Mouse (Mus musculus) heart, embryonic 16.5 days (tissue): ENCODE measurements around the gene Zp3. TPM values are rescaled to one million over a fixed set of nuclear protein-coding genes. Genes with fewer than 3 reads are reported as not detected.
A peak's percentile ranks its signal among the peaks of the same experiment; 100 is the strongest.

ENCODE experiments used
- ATAC-seq: fragments of 200-750 bp; cut with Nextera tagmentation; replicated peaks from 2 replicates; pipeline ENCODE4 v1.8.0; 2017; ENCODE audit warnings: moderate number of reproducible peaks; ENCODE audit not compliant: insufficient read depth, low FRiP score; ENCODE audit errors: extremely low read depth
- H3K27ac ChIP-seq: fragments of 300-500 bp; sonication (generic); 2 replicates; pipeline ENCODE4 v1.5.1; 2014; ENCODE audit warnings: mild to moderate bottlenecking, low read length, control low read depth, moderate library complexity
- H3K27me3 ChIP-seq: fragments of 300-500 bp; sonication (generic); 2 replicates; pipeline ENCODE4 v1.6.1; 2014; ENCODE audit warnings: low read length, mixed read lengths; ENCODE audit not compliant: control insufficient read depth, insufficient read depth
- H3K36me3 ChIP-seq: fragments of 300-500 bp; sonication (generic); 2 replicates; pipeline ENCODE4 v1.6.1; 2014; ENCODE audit not compliant: control insufficient read depth, insufficient read depth
- H3K4me1 ChIP-seq: fragments of 300-500 bp; sonication (generic); 2 replicates; pipeline ENCODE4 v1.6.1; 2014; ENCODE audit warnings: low read length, mixed read lengths; ENCODE audit not compliant: control insufficient read depth, insufficient read depth
- H3K4me2 ChIP-seq: fragments of 300-500 bp; sonication (generic); 2 replicates; pipeline ENCODE4 v1.6.1; 2014; ENCODE audit warnings: low read depth, mild to moderate bottlenecking, control low read depth, low read length
- H3K4me3 ChIP-seq: fragments of 300-500 bp; sonication (generic); 2 replicates; pipeline ENCODE4 v1.5.1; 2014; ENCODE audit warnings: mild to moderate bottlenecking, control low read depth, low read length
- H3K9ac ChIP-seq: fragments of 300-500 bp; sonication (generic); 2 replicates; pipeline ENCODE4 v1.6.1; 2014; ENCODE audit warnings: low read length, control low read depth
- H3K9me3 ChIP-seq: fragments of 300-500 bp; sonication (generic); replicated peaks from 2 replicates; pipeline ENCODE4 v1.6.1; 2016; ENCODE audit warnings: low read length; ENCODE audit not compliant: control insufficient read depth
- WGBS: fragments of 180-500 bp; shearing (Covaris S2); extraction: QIAGEN DNeasy Blood & Tissue Kit; methylation state at CpG from one replicate; pipeline ENCODE4 v1.1.7; 2014; 5-methylcytosine and 5-hydroxymethylcytosine counted together
- polyA plus RNA-seq: library from polyadenylated mRNA; unstranded; fragments of >200 nt; fragmentation: Nextera tagmentation; extraction: Ambion mirVana; gene quantifications from 2 replicates; pipeline ENCODE4 v1.2.1, GENCODE M21; 2015

Gene Zp3
- polyA plus RNA-seq, 1 experiment from 2014 or later, result not detected

DNA sequence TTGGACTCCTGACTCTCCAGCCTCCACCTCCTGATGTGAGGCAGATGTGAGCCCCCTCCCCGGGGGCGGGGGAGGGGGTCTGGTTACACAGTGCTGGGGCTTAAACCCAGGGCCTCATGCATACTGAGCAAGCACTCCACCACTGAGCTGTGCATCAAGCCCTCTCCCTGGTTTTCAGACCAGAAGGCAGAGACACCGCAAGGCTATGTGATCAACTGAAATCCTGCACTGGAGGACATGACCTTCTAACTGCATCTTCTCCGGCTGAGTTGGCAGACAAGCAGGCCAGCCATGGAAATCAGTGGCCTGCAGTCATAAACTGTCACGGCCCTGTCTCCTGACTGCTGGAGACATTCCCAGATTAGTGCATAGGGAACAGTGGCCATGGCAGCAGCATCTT is 39.3 kb upstream of the Zp3 start:
- no peaks in the 10 kb centered on the region for H3K9me3 ChIP-seq
- no peaks in the 10 kb centered on the region; the same call in 1 of the 2 replicates for H3K4me1 ChIP-seq
- no peak overlapping the region for H3K27ac ChIP-seq
- no peak for ATAC-seq
- H3K27me3 ChIP-seq, result no peaks in the 10 kb centered on the region
- no peak overlapping the region for H3K4me3 ChIP-seq
- H3K36me3 ChIP-seq, result no peaks in the 10 kb centered on the region
- no peak overlapping the region for H3K4me2 ChIP-seq
- no peak overlapping the region for H3K9ac ChIP-seq
- WGBS, result 38% methylated on average over 5 of the region's 5 CpGs

DNA sequence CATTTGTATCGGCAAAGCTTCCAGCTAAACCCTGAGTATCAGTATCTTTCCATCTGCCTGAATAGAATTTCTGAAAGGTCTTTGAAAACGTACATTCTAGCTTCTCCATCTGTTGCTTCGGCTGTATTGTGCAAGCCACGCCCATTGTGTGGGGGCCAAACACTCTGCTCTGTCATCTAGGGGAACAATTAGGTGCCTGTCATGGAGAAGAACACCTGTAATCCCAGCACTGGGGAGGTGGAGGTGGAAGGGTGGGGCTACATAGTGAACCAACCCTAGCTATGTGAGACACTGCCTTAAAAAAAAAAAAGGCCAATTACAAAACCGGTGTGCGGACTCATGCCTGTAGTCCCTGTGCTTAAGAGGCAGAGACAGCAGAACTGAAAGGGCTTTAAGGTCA is 37.2 kb upstream of the Zp3 start:
- no peak overlapping the region for H3K4me2 ChIP-seq
- H3K4me1 ChIP-seq, result peaks cover 6% of the 10 kb centered on the region
- no peak overlapping the region for H3K4me3 ChIP-seq
- no peak for ATAC-seq
- 68% methylated on average over 6 of the region's 6 CpGs for WGBS
- H3K9me3 ChIP-seq, result no peaks in the 10 kb centered on the region
- H3K36me3 ChIP-seq, result no peaks in the 10 kb centered on the region
- no peaks in the 10 kb centered on the region for H3K27me3 ChIP-seq
- H3K27ac ChIP-seq, result no peak overlapping the region
- no peak overlapping the region for H3K9ac ChIP-seq

DNA sequence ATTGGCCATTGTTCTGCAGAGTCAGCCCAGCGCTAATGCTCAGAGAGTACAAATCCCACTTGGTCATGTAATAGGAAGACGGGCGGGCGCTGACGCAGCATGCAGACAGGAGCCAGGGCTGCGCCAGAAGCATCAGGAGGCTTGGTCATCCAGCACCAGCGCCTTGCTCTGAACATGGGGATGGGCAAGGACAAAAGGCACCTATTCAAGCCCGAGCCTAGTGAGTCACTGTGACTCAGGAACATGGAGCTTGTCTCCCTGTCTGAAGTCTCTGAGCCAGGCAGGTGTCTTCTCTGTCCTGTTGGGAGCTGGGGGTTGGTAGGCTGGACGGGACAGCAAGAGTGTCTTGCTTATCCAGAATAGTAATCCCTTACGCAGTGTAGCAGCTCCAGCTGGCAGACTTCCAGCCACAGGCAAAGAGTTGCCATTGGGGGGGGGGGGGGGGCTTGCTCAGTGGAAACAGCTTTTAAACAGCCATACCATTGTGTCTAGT is 33.9 kb upstream of the Zp3 start:
- Histone ChIP-seq H3K9ac (peak overlapping the region; percentile 41), H3K27me3 (no peaks in the 10 kb centered on the region), H3K4me1 (peaks cover 6% of the 10 kb centered on the region), H3K9me3 (no peaks in the 10 kb centered on the region), H3K36me3 (no peaks in the 10 kb centered on the region), H3K4me3 (0 out of 2 replicates have a peak overlapping the region, but pooled peaks have one; percentile 6), H3K4me2 (peak overlapping the region; percentile 49), H3K27ac (peak overlapping the region; percentile 4; the same call in 1 of the 2 replicates)
- WGBS, result 47% methylated on average over 10 of the region's 10 CpGs
- ATAC-seq, result peak; percentile 55; the same call in 1 of the 2 replicates

DNA sequence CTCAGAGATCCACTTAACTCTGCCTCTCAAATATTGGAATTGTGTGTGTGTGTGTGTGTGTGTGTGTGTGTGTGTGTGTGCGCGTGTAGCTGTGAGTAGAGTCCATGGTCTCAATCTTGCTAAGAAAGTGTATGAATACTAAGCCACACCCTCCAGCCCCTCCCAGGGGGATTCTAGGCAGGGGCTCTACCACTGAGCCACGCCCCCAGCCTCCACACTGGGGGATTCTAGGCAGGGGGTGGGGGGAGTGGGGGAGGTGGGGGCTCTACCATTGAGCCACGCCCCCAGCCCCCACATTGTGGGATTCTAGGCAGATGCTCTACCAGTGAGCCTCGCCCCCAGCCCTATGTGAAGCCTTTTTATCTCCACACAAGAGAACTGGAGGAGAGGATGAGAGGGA is 33.3 kb upstream of the Zp3 start:
- Histone ChIP-seq H3K4me2 (peak overlapping the region; percentile 49; the same call in 1 of the 2 replicates), H3K36me3 (no peaks in the 10 kb centered on the region), H3K9me3 (no peaks in the 10 kb centered on the region), H3K4me3 (no peak overlapping the region), H3K4me1 (peaks cover 6% of the 10 kb centered on the region), H3K27me3 (no peaks in the 10 kb centered on the region), H3K9ac (no peak overlapping the region), H3K27ac (no peak overlapping the region)
- 79% methylated on average over 5 of the region's 5 CpGs for WGBS
- no peak for ATAC-seq

DNA sequence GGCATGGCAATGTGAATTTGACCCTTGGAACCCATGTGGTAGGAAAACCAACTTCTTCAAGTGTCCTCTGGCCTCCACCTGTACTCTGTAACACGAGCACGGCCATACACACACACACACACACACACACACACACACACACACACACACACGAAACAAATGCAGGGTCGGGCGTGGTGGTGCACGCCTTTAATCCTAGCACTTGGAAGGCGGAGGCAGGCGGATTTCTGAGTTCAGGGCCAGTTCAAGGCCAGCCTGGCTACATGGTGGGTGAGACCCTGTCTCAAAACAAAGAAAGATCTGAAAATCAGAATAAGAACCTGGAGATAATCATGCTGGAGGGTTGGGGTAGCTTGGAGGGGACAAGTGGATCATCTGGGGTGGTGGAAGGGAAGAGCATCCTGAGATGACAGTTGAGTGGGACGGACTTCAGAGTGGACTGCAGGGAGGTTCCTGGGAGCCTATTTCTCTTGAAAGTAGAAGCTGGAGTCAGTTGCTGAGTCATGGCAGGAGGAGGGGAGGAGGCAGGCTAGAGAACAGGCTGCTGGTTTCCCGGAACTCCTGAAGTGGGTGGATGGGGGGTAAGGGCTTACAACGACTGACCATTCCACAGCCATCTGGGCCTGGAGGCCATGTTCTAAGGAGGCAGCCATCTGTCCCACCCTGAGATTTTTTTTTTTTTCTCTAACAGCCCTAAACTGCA is 29.0 kb upstream of the Zp3 start:
- no peak for ATAC-seq

DNA sequence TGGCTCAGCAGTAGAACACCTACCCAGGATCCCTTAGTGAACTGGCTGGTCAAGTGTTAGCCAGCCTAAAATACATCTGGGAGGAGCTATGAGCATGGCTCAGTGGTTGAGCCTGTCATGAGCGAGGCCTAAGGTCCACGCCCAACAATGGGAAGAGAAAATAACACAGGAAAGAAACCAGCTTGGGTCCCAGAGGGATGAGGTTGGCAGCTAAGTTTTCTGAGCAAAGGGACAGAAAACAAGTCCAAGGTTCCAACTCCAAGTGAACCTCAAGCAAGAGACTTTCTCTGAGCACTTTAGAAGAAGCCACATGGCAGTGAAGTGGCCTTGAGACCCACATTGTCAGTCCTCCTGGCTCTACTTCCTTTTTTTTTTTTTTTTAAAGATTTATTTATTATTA is 28.2 kb upstream of the Zp3 start:
- H3K36me3 ChIP-seq, result no peaks in the 10 kb centered on the region
- no peak overlapping the region for H3K4me2 ChIP-seq
- no peak for ATAC-seq
- H3K27ac ChIP-seq, result no peak overlapping the region
- no peak overlapping the region for H3K4me3 ChIP-seq
- WGBS, result 77% methylated on average over 2 of the region's 2 CpGs
- no peaks in the 10 kb centered on the region for H3K27me3 ChIP-seq
- no peaks in the 10 kb centered on the region; the same call in 1 of the 2 replicates for H3K4me1 ChIP-seq
- no peak overlapping the region for H3K9ac ChIP-seq
- H3K9me3 ChIP-seq, result no peaks in the 10 kb centered on the region

More for the DNA sequence above, 29.0 kb upstream of the Zp3 start:
- Histone ChIP-seq H3K27ac (no peak overlapping the region), H3K36me3 (no peaks in the 10 kb centered on the region), H3K4me1 (peaks cover 5% of the 10 kb centered on the region), H3K9ac (no peak overlapping the region), H3K4me2 (no peak overlapping the region), H3K9me3 (no peaks in the 10 kb centered on the region), H3K4me3 (no peak overlapping the region), H3K27me3 (no peaks in the 10 kb centered on the region)
- 80% methylated on average over 11 of the region's 11 CpGs for WGBS

DNA sequence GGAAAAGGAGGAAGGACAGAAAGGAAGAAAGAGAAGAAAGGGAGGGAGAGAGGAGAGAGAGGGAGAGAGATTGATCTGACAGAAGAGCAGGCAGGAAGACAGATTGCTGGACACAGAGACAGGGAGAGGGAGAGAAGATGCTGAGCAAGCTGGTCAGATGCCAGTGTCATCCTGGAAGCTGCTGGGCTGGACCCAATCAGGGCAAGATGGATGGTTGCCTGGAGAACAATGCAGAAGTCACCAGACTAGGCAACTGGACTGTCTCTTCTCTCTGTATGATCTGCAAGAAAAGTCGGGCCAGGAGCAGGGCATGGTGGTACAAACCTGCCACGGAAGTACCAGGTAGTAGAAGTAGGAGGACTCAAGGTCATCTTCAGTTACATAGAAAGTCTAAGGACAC is 27.1 kb upstream of the Zp3 start:
- H3K4me2 ChIP-seq, result no peak overlapping the region
- no peaks in the 10 kb centered on the region for H3K9me3 ChIP-seq
- no peak overlapping the region for H3K27ac ChIP-seq
- no peak overlapping the region for H3K9ac ChIP-seq
- no peak for ATAC-seq
- 86% methylated on average over 2 of the region's 2 CpGs for WGBS
- peaks cover 5% of the 10 kb centered on the region for H3K4me1 ChIP-seq
- H3K4me3 ChIP-seq, result no peak overlapping the region
- no peaks in the 10 kb centered on the region for H3K36me3 ChIP-seq
- no peaks in the 10 kb centered on the region for H3K27me3 ChIP-seq

DNA sequence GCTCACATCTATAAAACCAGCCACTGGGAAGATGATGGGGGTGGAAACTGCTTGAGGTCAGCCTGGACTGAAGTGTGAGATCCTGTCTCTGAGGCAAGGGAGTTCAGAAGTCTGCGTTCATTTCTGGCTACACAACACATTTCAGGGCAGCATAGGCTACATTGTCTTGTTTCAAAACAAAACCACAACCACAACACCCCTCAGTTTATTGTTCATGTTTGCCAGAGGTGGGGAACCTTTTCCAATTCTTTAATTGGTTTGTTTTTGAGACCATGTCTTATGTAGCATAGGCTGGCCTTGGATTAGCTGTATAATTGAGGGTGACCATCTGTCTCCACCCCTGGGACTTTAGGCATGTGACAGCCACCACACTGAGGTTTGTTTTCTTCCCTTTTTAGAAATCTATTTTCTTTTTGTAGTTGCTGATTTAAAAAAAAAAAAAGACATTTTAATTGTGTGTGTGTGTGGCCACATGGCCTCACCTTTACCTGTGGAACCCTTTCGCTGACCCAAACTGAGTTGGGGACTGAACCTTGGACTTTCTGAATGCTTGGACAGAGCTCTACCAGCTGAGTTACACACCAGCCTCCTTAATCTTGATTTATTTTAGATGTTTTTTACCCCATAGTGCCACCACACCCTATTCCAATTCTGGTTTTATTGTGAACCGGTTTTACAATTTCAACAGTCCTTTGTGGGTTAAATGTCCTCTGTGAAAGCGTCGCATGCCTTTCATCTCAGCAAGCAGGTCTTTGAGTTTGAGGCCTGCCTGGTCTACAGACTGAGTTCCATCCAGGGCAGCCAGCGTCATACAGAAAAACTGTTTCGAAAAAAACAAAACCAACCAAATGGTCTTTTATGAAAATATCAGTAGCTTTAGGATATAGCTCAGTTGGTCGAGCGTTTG is 23.3 kb upstream of the Zp3 start:
- Histone ChIP-seq H3K9me3 (no peaks in the 10 kb centered on the region), H3K4me2 (peak overlapping the region; percentile 54), H3K4me1 (peaks cover 9% of the 10 kb centered on the region), H3K27ac (peak overlapping the region; percentile 96), H3K9ac (peak overlapping the region; percentile 67), H3K36me3 (no peaks in the 10 kb centered on the region), H3K27me3 (no peaks in the 10 kb centered on the region), H3K4me3 (peak overlapping the region; percentile 42)
- no peak for ATAC-seq
- WGBS, result 84% methylated on average over 9 of the region's 9 CpGs
